Mouse (Mus musculus) mouse trophoblast stem cell (cell line): ENCODE results near the gene Obox6.

Experiments used
- in situ Hi-C, 2 experiments: fragments of 300-500 bp; cut with MseI, MboI; formaldehyde crosslinking; loops; 2 replicates in 1 of 2; 3 replicates in 1 of 2; pipeline ENCODE4 v1.15.1; 2025

Gene Obox6

DNA sequence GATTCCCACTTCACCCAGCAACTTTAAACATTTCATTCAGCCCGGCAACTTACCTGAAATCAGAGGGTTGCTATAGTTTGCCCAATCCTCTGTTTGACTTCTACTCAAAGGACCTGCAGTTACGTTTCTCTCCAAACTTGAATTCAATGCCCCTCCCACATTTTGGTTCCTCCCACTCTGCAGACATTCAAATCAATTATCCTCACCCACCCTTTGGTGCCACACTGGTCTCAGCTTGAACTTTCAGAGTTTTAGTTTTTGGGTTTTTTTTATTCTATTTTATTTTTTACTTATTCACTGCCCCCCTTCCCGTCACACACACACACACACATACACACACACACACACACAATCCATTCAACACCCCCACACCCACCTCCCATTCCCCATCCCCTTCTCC is at the start of gene Obox6:
Gene Obox6, minus strand, starts transcription at position 101 of the 400 bp plus-strand sequence.
- in situ Hi-C loops: no loop called here

DNA sequence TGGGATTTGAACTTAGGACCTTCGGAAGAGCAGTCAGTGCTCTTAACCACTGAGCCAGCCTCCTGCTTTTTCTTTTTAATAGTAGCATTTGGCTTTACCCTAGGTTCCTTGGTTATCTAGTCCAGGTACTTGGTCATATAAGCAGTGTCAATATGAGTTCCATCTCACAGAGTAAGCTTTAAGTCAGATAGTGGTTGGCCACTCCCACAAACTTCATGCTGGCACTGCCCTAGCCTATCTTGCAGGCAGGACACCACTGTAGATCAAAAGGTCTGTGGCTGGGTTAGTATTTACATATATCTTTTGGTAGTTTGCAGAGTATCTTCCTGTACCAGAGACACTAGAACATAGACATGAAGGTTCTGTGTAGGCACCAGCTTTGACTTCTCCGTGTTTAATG is 44.6 kb upstream of the Obox6 start:
- in situ Hi-C loops: no loop called here

GRCm38 (mm10) chr7:15882317-15882716 is 42.8 kb upstream of the Obox6 start, which contains the start of gene Crxos:
Crxos (plus strand) TSS chr7:15882617.
- in situ Hi-C loops: no loop called here

DNA sequence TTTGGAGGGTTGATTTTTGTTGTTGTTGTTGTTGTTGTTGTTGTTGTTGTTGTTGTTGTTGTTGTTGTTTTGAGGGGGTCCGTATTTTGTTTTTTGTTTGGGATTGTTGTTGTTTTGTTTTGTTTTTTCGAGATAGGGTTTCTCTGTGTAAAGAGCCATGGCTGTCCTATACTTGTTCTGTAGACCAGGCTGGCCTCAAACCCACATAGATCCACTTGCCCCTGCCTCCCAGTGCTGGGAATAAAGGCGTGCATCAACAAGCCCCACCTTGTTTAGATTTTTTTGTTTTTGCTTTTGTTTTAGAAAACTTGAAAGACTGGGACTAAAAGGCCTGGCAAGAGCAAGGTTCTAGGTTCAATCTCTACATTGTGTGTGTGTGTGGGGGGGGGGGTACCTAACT is 42.4 kb upstream of the Obox6 start:
- in situ Hi-C loops: no loop called here

- in situ Hi-C loops: no loop called here
These were observed 41.9 kb upstream of the Obox6 start for GRCm38 (mm10) chr7:15881388-15881787.

GRCm38 (mm10) chr7:15879756-15880155 is 40.3 kb upstream of the Obox6 start, which contains the start of gene Crx:
Crx (minus strand) TSS chr7:15879968.
- in situ Hi-C loops: no loop called here

- in situ Hi-C loops: no loop called here
These were observed 24.6 kb upstream of the Obox6 start for GRCm38 (mm10) chr7:15864104-15864503.

- in situ Hi-C loops: no loop called here
These were observed 20.2 kb upstream of the Obox6 start for GRCm38 (mm10) chr7:15859657-15860056.
